Mouse (Mus musculus): ENCODE data around the gene Zcrb1. TPM values are rescaled to one million over a fixed set of nuclear protein-coding genes. Genes with fewer than 3 reads are reported as not detected.

Zcrb1 gene
- total RNA-seq (2023), result 78.3 TPM

DNA sequence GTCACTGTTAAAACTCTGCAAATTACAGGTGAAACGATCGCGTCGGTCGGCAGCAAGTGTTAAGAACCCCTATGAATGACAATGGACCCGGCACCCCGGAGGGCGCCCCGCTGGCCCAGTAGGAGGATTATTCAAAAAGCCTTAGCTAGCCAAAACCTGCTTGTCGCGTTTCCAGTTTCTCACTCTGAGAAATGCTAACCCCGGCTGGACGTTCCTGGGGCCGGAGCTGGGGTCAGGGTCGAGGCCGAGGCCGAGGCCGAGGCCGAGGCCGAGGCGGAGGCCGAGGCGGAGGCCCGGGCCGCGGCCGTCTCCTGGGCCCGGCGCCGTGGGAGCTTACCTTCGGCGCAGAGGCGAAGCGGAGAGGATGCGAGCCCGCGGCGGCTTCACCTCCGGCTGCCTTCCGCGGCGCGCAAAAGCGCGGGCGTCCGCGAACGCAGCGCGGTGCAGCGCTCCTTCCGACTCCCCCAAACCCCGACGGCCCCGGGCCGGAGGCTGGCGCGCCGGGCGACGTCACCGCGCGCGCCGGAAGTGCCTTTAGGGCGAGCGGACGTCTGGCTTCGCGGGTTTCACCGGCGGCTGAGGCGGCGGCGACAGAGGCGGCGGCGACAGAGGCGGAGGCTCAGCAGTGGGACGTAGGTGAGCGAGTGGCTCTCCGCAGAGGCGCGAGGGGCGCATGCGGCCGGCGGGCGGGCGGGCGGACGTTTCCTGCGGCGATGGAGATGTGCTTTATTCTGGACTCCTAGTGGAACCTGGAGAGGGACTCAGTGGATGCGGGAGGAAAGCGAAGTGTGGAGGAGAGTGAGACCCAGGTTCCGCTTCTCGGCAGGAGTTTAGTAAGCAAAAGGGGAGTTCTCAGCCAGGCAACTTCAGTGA is at the start of gene Zcrb1, which contains the start of gene Pphln1:
TSS of gene Zcrb1 (minus strand) at position 509 of the 873 bp plus-strand sequence.
TSS of gene Pphln1 (plus strand) at position 525 of the 873 bp plus-strand sequence.

GRCm38 (mm10) chr15:93336925-93337761 is 61.0 kb downstream of the Zcrb1 start, which contains the start of gene Yaf2:
Yaf2 (minus strand) TSS chr15:93336935.

Other genes starting within 250 kb of the Zcrb1 start
- 29.5 TPM for gene Gxylt1, start 123.2 kb downstream of the Zcrb1 start, total RNA-seq (2023)
- 18.5 TPM for gene Yaf2, start 61.4 kb downstream of the Zcrb1 start, total RNA-seq (2023)
- 46.5 TPM for gene Pphln1, start within 50 bp of the Zcrb1 start, total RNA-seq (2023)
- gene Prickle1, start 197.6 kb upstream of the Zcrb1 start, total RNA-seq (2023), result 9.6 TPM